Mouse (Mus musculus) gastrocnemius, postnatal 4 days (tissue): ENCODE data around the gene Ehd4. TPM values are rescaled to one million over a fixed set of nuclear protein-coding genes. Genes with fewer than 3 reads are reported as not detected.

ENCODE experiments used
- DNase-seq, 2 experiments: peaks; one replicate each; pipeline ENCODE4 v3.0.0; 2021 to 2022; ENCODE audit warnings: low spot score in 2 of 2, mixed read lengths in 2 of 2
- total RNA-seq, 2 experiments: library from RNA; stranded (reverse); gene quantifications; 2 replicates each; pipeline ENCODE4 v1.2.3; 2021

Ehd4 gene
- total RNA-seq, 2 experiments from 2014 or later: 166 to 179 TPM

DNA sequence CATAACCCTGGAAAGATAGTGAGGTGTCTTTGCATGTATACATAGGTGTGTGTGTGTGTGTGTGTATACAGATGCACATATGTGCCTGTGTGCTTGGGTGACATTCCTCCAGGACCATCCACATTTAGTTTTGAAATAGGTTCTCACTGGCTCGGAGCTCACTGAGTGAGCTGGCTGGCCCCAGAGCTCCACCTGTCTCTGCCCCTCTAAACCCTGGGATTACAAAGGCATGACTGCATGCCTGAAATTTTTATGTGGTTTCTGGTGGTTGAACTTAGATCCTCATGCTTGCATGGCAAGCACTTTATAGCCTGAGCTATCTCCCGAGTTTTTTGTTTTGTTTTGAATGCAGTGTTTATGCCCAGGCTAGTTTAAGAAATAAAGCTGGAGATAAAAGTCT, 7.9 kb downstream of the Ehd4 start:
- no peak for DNase-seq

DNA sequence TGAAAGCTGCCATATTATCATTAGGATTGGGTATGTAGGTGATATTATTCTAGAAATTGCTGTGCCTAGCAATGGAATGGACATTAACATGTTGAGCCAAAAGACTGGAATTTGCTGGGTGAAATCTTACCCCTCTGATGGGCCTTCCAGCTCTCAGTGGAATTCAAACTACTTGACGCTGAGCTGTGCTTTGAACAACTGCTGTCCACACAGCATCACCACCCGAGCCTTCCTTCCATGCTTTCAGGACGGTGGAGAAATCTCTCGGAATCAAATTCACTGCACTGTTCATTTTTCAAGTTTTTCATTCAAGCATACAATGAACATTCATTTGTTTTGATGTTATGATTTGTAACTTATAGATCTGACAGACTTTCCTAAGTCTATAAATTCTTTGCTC, 10.0 kb downstream of the Ehd4 start:
- DNase-seq: no peak

- DNase-seq: no peak
Measured at GRCm38 (mm10) chr2:120142336-120142735, 12.1 kb downstream of the Ehd4 start.

DNA sequence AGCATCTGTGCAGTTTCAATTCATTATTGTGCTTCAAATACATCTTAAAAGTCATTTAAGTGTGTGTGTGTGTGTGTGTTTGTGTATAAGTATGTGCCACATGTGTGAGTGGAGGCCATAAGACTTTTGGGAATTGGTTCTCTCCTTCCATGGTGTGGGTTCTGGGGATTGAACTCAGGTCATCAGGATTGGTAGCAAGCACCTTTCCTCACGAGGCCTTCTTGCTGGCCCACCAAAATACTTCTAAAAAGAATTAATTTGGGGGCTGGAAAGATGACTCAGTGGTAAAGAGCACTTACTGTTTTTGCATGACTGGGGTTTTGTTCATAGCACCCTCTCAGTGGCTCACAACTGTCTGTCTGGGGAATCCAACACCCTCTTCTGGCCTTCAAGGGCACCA, 12.7 kb downstream of the Ehd4 start:
- no peak for DNase-seq

GRCm38 (mm10) chr2:120140326-120140725, 14.1 kb downstream of the Ehd4 start:
- DNase-seq: no peak

DNA sequence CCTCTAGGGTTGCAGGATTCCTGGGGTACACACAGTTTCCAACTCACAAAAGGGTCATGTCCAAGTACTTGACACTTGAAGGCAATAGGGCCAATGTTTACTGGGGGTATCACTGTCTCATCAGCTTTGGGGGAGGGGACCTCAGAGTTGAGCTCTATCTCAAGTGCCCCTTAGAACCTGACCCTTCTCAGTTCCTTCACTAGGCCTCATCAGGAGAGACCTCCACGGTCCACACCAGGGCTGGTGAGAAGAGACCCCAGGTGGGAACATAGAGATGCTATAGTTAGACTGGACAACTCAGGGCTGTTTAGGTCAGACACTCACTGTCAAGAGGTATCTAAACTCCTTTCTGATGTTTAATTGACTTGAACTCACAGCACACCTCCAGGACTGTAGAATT, 15.3 kb downstream of the Ehd4 start:
- DNase-seq: no peak

GRCm38 (mm10) chr2:120137281-120137680, 17.1 kb downstream of the Ehd4 start:
- no peak for DNase-seq

GRCm38 (mm10) chr2:120134453-120135075, 19.8 kb downstream of the Ehd4 start:
- no peak for DNase-seq

DNA sequence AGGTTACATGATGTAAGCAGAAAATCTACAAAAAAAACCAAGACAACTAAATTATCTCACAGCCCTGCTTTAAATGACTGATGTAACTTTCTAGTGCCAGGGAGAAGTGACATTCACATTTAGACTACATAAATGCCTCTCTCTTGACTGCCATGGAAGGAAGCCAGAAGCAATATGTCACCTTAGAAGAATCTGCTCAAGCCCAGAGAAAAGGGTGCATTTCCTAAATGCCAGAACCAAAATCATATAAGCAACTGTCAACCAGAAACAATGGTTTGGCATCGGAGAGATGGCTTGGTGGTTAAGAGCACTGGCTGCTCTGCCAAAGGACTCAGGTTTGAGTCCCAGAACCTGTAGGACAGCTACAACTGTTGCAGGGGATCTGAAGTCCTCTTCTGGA, 22.5 kb downstream of the Ehd4 start:
- no peak for DNase-seq

- DNase-seq: no peak
Measured at GRCm38 (mm10) chr2:120129252-120129908, 25.0 kb downstream of the Ehd4 start.

DNA sequence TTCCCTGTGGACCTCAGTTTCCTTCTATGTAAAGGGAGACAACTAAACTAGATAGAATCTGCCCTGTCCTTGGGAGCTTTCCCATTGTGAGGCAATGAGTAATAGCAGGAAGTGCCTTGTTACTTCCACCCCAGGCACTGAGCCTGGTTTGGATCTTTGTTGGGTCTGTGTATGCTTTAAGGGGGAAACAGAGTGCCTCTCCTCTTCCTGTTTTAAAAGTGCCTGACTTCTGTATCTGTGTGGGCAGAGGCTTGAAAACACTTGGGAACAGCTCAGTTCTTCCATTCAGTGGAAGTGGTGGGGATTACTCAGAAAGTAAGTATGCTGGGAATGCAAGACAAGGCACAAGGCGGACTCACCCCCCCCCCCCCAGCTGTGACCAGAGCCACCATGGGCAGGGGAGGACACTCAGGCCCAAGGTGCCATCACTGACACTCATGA, 25.8 kb downstream of the Ehd4 start:
- DNase-seq: no peak

DNA sequence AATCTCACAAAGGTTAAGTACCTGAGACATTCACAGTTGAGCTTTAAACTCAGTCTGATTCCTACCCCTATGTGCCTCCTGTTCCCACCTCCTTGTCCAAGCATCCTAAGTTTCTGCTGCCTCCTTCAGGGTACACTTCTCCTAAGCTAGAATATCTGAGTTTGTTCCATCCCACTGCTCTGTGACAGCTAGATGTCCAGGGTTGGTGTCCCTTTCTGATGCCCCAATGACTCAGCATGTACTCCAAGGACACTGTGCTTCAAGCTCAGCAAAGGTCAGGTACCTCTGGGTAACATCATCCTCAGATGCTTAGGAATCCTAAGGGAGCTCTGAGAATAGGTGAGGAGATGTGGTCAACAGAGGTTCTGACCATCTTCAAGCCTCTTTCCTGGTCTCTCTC, 26.4 kb downstream of the Ehd4 start:
- DNase-seq: no peak

- no peak for DNase-seq
Measured at GRCm38 (mm10) chr2:120126901-120127300, 27.5 kb downstream of the Ehd4 start.

DNA sequence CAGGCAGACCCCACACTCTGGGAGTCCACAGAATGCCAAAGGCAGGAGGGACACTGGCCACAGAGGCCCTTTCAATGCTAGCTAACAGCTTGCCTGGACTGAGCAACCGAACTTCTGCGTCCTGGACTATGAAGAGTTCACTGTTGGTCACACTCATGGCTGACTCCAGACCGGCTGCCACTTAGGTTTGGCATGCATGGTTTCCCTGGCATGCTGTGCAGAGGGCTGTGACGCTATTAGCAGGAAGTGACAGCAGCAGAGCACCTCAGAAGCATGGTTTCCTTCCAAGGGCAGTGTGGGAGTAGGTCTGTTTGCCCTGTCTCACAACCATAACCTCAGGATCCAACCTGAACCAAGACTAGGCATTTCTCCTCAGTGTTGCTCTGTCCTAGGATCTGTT, 28.0 kb downstream of the Ehd4 start:
- no peak for DNase-seq

GRCm38 (mm10) chr2:120125461-120125860, 28.9 kb downstream of the Ehd4 start:
- DNase-seq: no peak

DNA sequence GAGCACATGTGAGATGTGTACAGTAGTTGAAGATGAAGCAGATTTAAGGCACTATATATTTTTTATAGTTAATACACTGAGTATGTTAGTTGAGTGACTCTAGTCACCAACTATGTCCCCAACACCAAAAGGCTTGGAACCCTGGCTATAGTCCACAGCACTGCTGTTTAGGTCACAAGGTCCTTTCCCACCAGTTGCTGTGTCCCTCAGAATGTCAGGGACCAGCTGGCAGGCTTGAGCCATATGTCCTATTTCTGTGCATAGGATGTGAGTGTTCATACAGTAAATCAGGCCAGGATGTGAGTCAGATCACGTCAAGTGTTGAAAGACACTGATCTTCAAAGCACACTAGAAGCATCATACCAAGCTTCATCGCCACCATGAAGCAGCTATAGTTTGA, 29.5 kb downstream of the Ehd4 start:
- DNase-seq: no peak

DNA sequence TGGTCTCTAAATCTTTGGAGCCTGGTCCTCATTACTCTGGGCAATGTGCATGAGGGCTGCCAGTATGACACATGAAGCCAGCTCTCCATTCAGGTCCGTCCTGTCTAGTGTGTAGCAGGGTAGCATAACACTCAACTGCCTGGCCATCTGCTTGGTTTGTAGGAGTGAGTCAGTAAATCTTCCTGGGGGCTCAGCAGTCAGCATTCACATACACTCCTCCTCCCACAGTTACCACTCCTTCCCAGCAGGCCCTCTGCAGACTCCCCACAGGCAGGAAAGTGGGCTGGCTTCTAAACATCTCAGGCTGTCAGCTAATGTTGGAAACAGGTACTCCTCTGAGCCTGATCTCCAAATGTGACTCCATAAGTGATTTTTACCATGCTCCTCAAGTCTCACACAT, 30.3 kb downstream of the Ehd4 start:
- DNase-seq: no peak

- DNase-seq: no peak
Measured at GRCm38 (mm10) chr2:120122983-120123382, 31.4 kb downstream of the Ehd4 start.

DNA sequence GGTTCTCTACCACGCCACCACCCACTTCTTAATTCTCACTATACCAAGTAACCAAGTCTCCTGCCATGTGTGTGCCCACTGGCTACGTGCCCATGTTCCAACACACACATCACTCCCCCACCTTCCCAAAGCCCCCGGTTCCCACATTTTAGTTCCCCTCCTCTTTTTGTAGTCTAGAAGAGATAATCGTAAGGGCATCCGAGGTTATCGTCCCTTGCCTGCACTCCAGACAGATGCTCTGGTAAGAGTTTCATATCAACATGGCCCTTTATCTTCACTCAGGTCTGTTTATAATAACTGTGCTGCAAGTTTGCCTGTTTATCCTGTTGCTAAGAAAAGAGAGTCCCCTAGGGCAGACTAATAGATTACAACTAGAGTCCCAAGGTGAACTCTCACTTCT, 37.1 kb downstream of the Ehd4 start:
- DNase-seq: no peak

DNA sequence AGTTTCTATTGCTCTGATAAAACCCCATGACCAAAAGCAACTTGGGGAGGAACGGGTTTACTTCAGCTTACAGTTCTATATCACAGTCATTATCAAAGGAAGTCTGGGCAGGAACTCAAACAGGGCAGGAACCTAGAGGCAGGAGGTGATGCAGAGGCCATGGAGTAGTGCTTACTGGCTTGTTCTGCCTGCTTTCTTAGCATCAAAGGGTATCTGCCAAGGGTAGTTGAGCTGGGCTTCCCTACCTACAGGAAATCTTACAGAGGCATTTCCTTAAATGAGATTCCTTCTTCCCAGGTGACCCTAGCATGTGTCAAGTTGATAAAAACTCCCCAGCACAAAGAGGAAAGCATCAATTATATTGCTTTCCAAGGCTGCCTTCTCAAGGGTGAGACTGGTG, 38.0 kb downstream of the Ehd4 start:
- DNase-seq: no peak

DNA sequence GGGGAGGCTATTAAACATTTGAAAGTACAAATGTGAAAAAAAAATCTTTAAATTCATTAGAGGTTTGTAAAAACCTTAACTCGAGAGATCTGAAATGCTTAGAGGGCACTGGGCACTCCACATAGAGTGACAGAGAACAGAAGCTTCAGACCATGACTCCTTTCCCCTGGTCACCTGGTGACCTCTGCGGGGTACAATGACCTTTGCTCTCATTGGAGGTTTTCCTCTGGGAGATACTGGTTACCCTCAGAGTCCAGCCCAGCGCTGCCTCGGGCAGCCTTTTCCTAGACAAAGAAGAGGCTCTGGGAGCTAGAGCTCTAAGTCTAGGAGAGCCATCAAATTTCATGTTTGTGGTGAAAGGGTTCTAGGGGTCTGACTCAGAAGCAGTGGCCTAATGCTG, 39.4 kb downstream of the Ehd4 start:
- DNase-seq: no peak

GRCm38 (mm10) chr2:120113963-120114362, 40.4 kb downstream of the Ehd4 start:
- DNase-seq: no peak

DNA sequence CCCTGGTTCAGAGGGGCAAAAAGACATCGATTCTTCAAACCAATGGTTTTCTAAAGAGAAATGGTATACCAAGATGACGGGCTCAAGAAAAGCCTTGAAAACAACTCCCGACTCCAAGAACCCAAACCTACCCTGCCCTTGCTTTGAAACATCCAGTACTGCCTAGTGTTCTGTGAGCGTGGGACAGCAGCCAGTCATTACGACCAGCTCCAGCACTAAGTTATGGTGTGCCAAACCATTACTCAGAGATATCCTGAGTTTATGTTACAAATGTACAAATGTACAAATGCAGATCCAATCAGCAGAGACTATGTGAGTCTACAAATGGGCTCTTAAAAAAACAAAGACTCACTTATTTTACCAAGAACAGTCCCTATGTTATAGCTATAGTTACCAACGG, 40.9 kb downstream of the Ehd4 start:
- no peak for DNase-seq
